Mouse (Mus musculus) liver, embryonic 14.5 days (tissue): ENCODE results near the gene Mgat5. TPM values are rescaled to one million over a fixed set of nuclear protein-coding genes. Genes with fewer than 3 reads are reported as not detected.

Experiments used
- ATAC-seq: fragments of 200-750 bp; cut with Nextera tagmentation; 2 replicates; pipeline ENCODE4 v1.8.0; 2017; ENCODE audit warnings: moderate number of reproducible peaks, mild to moderate bottlenecking, moderate library complexity; ENCODE audit not compliant: insufficient read depth
- DNase-seq, 3 experiments: peaks; one replicate each; pipeline ENCODE4 v3.0.0-alpha.2; 2012 to 2013; ENCODE audit warnings: low read depth in 3 of 3, low spot score in 3 of 3
- H3K27ac ChIP-seq: fragments of 300-500 bp; sonication (generic); 2 replicates; pipeline ENCODE4 v1.5.1; 2014; ENCODE audit warnings: moderate library complexity, mild to moderate bottlenecking, control low read depth, inconsistent platforms
- H3K27me3 ChIP-seq: fragments of 300-500 bp; sonication (generic); 2 replicates; pipeline ENCODE4 v1.6.1; 2014; ENCODE audit warnings: mild to moderate bottlenecking, low read length, moderate library complexity; ENCODE audit not compliant: control insufficient read depth, insufficient read depth
- H3K36me3 ChIP-seq: fragments of 300-500 bp; sonication (generic); replicated peaks from 2 replicates; pipeline ENCODE4 v1.6.1; 2014; ENCODE audit warnings: low read depth; ENCODE audit not compliant: control insufficient read depth, insufficient read depth
- H3K4me1 ChIP-seq, 2 experiments: fragments of 200-500 bp in 1 of 2; fragments of 300-500 bp in 1 of 2; sonication (generic) in 1 of 2; replicated peaks; 2 replicates each; pipeline ENCODE4 v1.6.1; 2012 to 2014; ENCODE audit warnings: antibody characterized with exemption in 1 of 2, inconsistent platforms in 1 of 2, low read length in 1 of 2; ENCODE audit not compliant: control insufficient read depth in 2 of 2, insufficient read depth in 2 of 2
- H3K4me2 ChIP-seq: fragments of 300-500 bp; sonication (generic); 2 replicates; pipeline ENCODE4 v1.6.1; 2014; ENCODE audit warnings: low read depth, mild to moderate bottlenecking, control low read depth, moderate library complexity
- H3K4me3 ChIP-seq, 2 experiments: fragments of 200-500 bp in 1 of 2; fragments of 300-500 bp in 1 of 2; sonication (generic) in 1 of 2; 2 replicates each; pipeline ENCODE4 v1.5.1; 2012 to 2014; ENCODE audit warnings: low read depth in 2 of 2, low read length in 2 of 2, mild to moderate bottlenecking in 2 of 2, control low read depth in 1 of 2, inconsistent platforms in 1 of 2, moderate library complexity in 1 of 2; ENCODE audit not compliant: insufficient read depth in 1 of 2
- H3K9ac ChIP-seq: fragments of 300-500 bp; sonication (generic); replicated peaks from 2 replicates; pipeline ENCODE4 v1.6.1; 2014; ENCODE audit warnings: mild to moderate bottlenecking, control low read depth, moderate library complexity
- H3K9me3 ChIP-seq: fragments of 300-500 bp; sonication (generic); 2 replicates; pipeline ENCODE4 v1.6.1; 2016; ENCODE audit warnings: low read length, mixed read lengths; ENCODE audit not compliant: control insufficient read depth
- CTCF ChIP-seq: IDR thresholded peaks from 2 replicates; pipeline ENCODE4 v1.5.1; 2016; ENCODE audit warnings: antibody characterized with exemption, low read depth, control low read depth
- EP300 ChIP-seq: IDR thresholded peaks from 2 replicates; pipeline ENCODE4 v1.6.1; 2016; ENCODE audit warnings: antibody characterized with exemption, low read depth
- WGBS: fragments of 180-500 bp; shearing (Covaris S2); extraction: QIAGEN DNeasy Blood & Tissue Kit; methylation state at CpG from one replicate; pipeline ENCODE4 v1.1.7; 2014; ENCODE audit not compliant: insufficient replicate concordance; 5-methylcytosine and 5-hydroxymethylcytosine counted together
- polyA plus RNA-seq, 2 experiments: library from polyadenylated mRNA; depleted of rRNA in 1 of 2; stranded (reverse) in 1 of 2; unstranded in 1 of 2; fragments of >200 nt; fragmentation: Nextera tagmentation in 1 of 2; extraction: Ambion mirVana in 1 of 2; gene quantifications; 2 replicates each; pipeline versions ENCODE4 v1.2.1 to v1.2.3; 2012 to 2014

Gene Mgat5
- polyA plus RNA-seq, 2 experiments: 0.62 to 0.67 TPM

DNA sequence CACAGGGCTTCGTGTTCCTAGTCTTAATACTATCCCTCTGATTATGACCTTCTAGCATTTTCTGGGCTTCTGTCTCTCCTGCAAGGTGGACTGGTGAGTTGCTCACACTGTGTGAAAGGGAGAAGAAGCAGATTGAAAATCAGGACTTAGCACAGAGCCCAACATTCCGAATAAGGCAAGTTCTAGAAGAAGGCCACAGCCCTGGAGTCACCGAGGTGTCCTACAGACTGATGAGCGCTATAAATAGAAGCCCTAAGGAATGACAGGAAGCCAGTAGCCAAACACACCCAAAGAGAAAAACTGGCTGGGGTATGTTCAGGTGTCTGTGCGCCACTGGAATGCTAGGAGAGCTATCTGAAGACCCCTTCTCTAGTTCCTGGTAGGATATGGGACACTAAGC, 68.5 kb downstream of the Mgat5 start:
- ATAC-seq: no peak
- no peaks in the 10 kb centered on the region for H3K36me3 ChIP-seq
- no peak for DNase-seq
- no peaks in the 10 kb centered on the region for H3K9me3 ChIP-seq
- H3K4me1 ChIP-seq: no peaks in the 10 kb centered on the region
- H3K27ac ChIP-seq: no peak overlapping the region
- H3K4me2 ChIP-seq: no peak overlapping the region
- no peak overlapping the region for H3K4me3 ChIP-seq
- TF ChIP-seq EP300: no peak
- TF ChIP-seq CTCF: no peak
- H3K9ac ChIP-seq: no peak overlapping the region
- H3K27me3 ChIP-seq: no peaks in the 10 kb centered on the region
- WGBS: 58% methylated on average over 5 of the region's 5 CpGs

DNA sequence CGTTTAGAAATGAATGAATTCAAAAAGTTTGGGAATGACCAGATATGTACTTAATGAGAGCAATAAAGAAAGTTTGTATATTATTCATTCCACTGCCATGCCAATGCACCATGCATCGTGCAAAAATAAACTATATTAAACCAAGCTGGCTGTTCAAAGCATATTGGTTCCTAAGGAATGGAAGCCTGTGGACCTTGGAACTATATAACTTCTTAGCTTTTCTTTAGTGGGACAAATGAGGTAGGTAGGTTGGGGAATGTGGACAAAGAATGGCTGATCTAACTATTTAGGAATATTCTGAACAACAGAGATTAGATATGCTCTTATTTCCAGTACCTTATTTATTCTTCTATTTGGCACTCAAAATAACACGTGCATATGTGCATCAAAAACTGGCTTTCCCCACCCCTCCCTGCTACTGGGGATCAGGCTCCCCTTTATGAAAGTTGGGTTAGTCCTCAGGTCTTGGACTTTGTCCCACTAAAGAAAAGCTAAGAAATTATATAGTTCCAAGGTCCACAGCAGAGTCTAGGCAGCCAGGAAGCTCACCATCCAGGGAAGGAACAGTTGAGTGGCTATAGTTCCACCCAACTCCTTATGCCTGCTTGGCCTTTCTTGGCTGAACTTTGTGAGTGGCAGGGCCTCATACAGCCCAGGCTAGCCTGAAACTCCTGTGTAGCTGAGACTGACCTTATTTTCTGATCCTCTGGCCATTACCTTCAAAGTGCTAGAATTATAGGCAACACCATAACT, 70.9 kb downstream of the Mgat5 start:
- no peak overlapping the region for H3K9ac ChIP-seq
- no peaks in the 10 kb centered on the region for H3K4me1 ChIP-seq
- H3K36me3 ChIP-seq: no peaks in the 10 kb centered on the region
- no peaks in the 10 kb centered on the region for H3K9me3 ChIP-seq
- no peak for ATAC-seq
- no peak overlapping the region for H3K4me3 ChIP-seq
- H3K27me3 ChIP-seq: no peaks in the 10 kb centered on the region
- TF ChIP-seq CTCF: no peak
- no peak for TF ChIP-seq EP300
- no peak for DNase-seq
- 67% methylated on average over 3 of the region's 3 CpGs for WGBS
- H3K4me2 ChIP-seq: no peak overlapping the region
- H3K27ac ChIP-seq: no peak overlapping the region

DNA sequence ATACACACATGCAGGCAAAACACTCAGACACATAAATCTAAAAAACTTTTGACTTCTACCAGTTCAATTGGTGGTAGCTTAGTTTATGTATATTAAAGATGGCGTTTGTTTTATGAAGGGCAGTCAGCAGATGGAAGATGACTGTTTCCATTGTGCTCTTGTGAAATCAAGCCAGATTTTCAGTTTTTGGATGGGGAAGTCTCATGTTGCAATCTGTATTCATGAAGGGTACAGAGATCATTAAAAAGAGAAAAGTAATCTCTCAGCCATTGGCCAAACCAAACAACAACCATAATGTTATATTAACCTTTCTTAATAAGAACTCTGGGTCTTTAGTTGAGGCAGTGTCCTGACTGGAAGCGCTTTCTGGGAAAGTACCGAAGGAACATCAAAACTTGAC, 73.3 kb downstream of the Mgat5 start:
- Histone ChIP-seq H3K9ac (no peak overlapping the region), H3K36me3 (no peaks in the 10 kb centered on the region), H3K27me3 (no peaks in the 10 kb centered on the region), H3K4me3 (no peak overlapping the region), H3K4me1 (no peaks in the 10 kb centered on the region), H3K27ac (no peak overlapping the region), H3K9me3 (no peaks in the 10 kb centered on the region), H3K4me2 (no peak overlapping the region)
- TF ChIP-seq EP300: no peak
- no peak for TF ChIP-seq CTCF
- no peak for DNase-seq
- 74% methylated on average over 3 of the region's 3 CpGs for WGBS
- ATAC-seq: no peak

- TF ChIP-seq EP300 (no peak), CTCF (peak; percentile 37; the same call in 1 of the 2 replicates)
- no peak for ATAC-seq
- Histone ChIP-seq H3K36me3 (no peaks in the 10 kb centered on the region), H3K4me1 (no peaks in the 10 kb centered on the region), H3K4me3 (no peak overlapping the region), H3K9ac (no peak overlapping the region), H3K27ac (no peak overlapping the region), H3K9me3 (no peaks in the 10 kb centered on the region), H3K4me2 (no peak overlapping the region), H3K27me3 (no peaks in the 10 kb centered on the region)
- WGBS: 65% methylated on average over 1 of the region's 1 CpGs
- no peak for DNase-seq
Observed at GRCm38 (mm10) chr1:127280256-127280655, 75.4 kb downstream of the Mgat5 start.

- Histone ChIP-seq H3K9ac (no peak overlapping the region), H3K4me3 (no peak overlapping the region), H3K4me1 (no peaks in the 10 kb centered on the region), H3K9me3 (no peaks in the 10 kb centered on the region), H3K27me3 (no peaks in the 10 kb centered on the region), H3K36me3 (no peaks in the 10 kb centered on the region), H3K27ac (no peak overlapping the region), H3K4me2 (no peak overlapping the region)
- ATAC-seq (no peak), DNase-seq (no peak)
- WGBS: 70% methylated on average over 3 of the region's 3 CpGs
- TF ChIP-seq CTCF: no peak
- TF ChIP-seq EP300: no peak
Observed at GRCm38 (mm10) chr1:127284975-127285374, 80.2 kb downstream of the Mgat5 start.
